Mouse (Mus musculus): ENCODE results near the gene 1700088E04Rik.

The 1700088E04Rik gene

GRCm38 (mm10) chr15:79133191-79133661, 7.8 kb downstream of the 1700088E04Rik start:
- no peak for ATAC-seq (ENCODE audit: insufficient number of reproducible peaks, low FRiP score, low TSS enrichment)

- peak; percentile 57; the same call in 1 of the 2 replicates for ATAC-seq (ENCODE audit: insufficient number of reproducible peaks, low FRiP score, low TSS enrichment)
These were observed 9.6 kb downstream of the 1700088E04Rik start for GRCm38 (mm10) chr15:79131442-79131841.

DNA sequence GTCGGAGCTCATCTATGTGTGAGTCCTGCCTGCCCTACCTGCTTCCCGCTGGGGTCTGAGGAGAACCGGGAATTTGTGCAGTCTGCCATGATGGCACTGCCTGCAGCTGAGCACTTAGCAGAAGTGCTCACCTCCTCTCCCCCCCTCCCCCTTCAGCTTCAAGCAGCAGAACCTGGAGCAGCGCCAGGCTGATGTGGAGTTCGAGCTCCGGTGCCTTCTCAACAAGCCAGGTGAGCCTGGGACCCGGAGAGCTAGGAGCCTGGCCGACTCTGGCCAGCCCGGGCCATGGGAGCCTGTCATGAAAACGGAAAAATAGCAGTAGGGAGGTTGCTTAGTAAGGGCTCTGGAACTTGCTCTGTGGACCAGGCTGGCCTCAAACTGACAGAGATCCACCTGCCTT, 10.3 kb downstream of the 1700088E04Rik start:
- ATAC-seq (ENCODE audit: insufficient number of reproducible peaks, low FRiP score, low TSS enrichment) = no peak

GRCm38 (mm10) chr15:79129311-79129710, 11.7 kb downstream of the 1700088E04Rik start:
- ATAC-seq (ENCODE audit: insufficient number of reproducible peaks, low FRiP score, low TSS enrichment) = no peak

DNA sequence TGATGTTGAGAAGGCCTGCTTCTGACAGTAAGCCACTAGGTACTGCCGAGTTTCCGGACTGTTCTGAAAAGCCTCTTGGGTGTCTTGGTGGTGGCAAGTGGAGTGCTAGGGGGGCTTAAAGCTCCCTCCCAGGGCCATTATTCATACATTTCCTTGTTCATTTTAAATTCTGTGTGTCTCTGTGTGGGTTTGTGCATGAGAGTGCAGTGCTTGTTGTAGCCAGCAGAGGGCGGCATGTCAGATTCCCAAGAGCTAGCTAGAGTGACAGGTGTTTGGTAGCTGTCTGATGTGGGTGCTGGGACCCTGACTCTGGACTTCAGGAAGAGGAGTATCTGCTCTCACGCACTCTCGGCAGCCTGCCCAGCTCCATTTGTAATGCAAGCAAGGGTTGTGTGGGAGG, 12.8 kb downstream of the 1700088E04Rik start:
- ATAC-seq (ENCODE audit: insufficient number of reproducible peaks, low FRiP score, low TSS enrichment) = no peak

- no peak for ATAC-seq (ENCODE audit: insufficient number of reproducible peaks, low FRiP score, low TSS enrichment)
These were observed 14.0 kb downstream of the 1700088E04Rik start for GRCm38 (mm10) chr15:79127101-79127500.

GRCm38 (mm10) chr15:79126217-79126932, 14.7 kb downstream of the 1700088E04Rik start:
- ATAC-seq (ENCODE audit: insufficient number of reproducible peaks, low FRiP score, low TSS enrichment) = no peak

GRCm38 (mm10) chr15:79124331-79124875, 16.6 kb downstream of the 1700088E04Rik start:
- no peak for ATAC-seq (ENCODE audit: insufficient number of reproducible peaks, low FRiP score, low TSS enrichment)

DNA sequence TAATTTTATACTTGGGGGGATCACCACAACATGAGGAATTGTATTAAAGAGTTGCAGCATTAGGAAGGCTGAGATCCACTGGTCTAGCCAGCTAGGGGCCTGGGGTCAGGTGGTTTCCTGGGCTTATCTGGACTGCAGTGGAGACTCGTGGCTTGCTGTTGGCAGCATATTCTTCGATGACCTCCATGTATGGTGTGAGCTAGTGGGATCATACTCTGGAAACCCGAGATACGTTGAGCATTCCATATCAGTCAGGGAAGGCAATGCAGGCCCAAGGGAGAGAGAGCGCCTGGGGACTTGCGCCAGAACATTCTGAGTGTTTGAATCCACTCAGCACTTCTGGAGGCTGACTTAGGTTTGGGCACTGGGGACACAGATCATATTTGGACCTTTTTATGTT, 17.3 kb downstream of the 1700088E04Rik start:
- no peak for ATAC-seq (ENCODE audit: insufficient number of reproducible peaks, low FRiP score, low TSS enrichment)

- ATAC-seq (ENCODE audit: insufficient number of reproducible peaks, low FRiP score, low TSS enrichment) = no peak
These were observed 18.5 kb downstream of the 1700088E04Rik start for GRCm38 (mm10) chr15:79122546-79122945.

- no peak for ATAC-seq (ENCODE audit: insufficient number of reproducible peaks, low FRiP score, low TSS enrichment)
These were observed 18.9 kb downstream of the 1700088E04Rik start for GRCm38 (mm10) chr15:79122119-79122518.

- ATAC-seq (ENCODE audit: insufficient number of reproducible peaks, low FRiP score, low TSS enrichment) = no peak
These were observed 21.6 kb downstream of the 1700088E04Rik start for GRCm38 (mm10) chr15:79119491-79119890.

GRCm38 (mm10) chr15:79115276-79115675, 25.8 kb downstream of the 1700088E04Rik start:
- ATAC-seq (ENCODE audit: insufficient number of reproducible peaks, low FRiP score, low TSS enrichment) = no peak

DNA sequence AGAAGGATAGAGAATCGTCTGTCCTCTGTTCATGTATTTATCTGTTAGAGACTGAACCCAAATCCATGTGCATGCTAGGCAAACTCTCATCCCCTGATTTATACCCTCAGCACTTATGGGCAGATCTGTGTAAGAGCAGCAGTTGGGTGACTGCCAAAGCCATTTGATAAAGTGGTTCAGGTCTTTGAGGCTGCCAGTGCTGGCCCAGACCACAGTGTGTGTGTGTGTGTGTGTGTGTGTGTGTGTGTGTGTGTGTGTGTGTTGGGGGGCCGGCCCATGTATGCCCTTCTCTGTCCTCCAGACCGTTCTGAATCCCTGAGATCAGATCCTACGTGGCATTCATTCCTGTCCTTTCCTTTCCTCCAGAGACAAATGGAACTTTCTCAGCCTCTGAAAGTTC, 29.3 kb downstream of the 1700088E04Rik start:
- ATAC-seq (ENCODE audit: insufficient number of reproducible peaks, low FRiP score, low TSS enrichment) = no peak

GRCm38 (mm10) chr15:79110528-79110927, 30.5 kb downstream of the 1700088E04Rik start:
- no peak for ATAC-seq (ENCODE audit: insufficient number of reproducible peaks, low FRiP score, low TSS enrichment)

DNA sequence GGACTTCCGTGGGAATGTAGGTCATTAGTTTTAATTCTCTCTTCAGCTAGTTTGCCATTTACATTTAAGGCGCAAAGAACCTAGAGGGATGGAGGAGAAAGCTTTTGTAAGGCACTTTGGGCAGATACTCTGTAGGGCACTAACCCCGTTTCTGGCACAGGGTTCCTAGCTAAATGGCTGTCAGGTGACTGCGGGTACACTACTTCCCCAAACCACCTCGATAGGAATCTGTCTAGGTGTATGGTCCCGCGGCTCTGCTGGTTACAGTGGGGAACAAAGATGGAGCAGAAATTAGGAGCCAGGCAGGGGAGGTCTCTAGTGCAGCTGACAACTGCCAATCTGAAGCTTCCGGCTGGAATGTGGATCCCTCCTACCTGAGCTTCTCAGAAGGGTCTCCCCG, 31.0 kb downstream of the 1700088E04Rik start:
- no peak for ATAC-seq (ENCODE audit: insufficient number of reproducible peaks, low FRiP score, low TSS enrichment)

DNA sequence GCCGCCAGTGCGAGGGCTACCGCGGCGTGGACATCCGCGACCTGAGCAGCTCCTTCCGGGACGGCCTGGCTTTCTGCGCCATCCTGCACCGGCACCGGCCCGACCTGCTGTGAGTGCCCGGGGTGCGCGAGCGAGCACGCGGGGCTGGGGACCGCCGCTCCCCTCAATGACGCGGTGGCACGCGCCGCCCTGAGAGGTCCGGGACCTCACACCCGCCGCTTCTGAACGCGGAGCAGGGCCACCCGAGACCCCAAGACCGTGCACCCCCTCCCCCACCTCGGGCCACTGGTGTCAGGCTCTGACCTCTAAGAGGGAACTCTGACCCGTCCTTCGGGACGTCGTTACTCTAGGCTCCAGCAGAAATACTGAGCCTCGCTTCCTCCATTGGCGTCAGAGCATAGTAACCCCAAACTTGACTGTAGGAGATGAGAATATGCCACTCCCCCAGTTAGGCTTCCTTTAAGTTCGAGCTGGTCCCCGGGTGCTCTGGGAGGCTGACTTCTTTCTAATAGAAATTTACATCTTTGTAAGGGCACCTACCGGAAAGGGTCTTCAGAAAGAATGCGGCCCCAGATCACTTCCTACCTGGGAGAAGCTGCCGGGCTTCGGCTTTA, 31.6 kb downstream of the 1700088E04Rik start:
- ATAC-seq (ENCODE audit: insufficient number of reproducible peaks, low FRiP score, low TSS enrichment) = peak; percentile 59; the same call in 1 of the 2 replicates

DNA sequence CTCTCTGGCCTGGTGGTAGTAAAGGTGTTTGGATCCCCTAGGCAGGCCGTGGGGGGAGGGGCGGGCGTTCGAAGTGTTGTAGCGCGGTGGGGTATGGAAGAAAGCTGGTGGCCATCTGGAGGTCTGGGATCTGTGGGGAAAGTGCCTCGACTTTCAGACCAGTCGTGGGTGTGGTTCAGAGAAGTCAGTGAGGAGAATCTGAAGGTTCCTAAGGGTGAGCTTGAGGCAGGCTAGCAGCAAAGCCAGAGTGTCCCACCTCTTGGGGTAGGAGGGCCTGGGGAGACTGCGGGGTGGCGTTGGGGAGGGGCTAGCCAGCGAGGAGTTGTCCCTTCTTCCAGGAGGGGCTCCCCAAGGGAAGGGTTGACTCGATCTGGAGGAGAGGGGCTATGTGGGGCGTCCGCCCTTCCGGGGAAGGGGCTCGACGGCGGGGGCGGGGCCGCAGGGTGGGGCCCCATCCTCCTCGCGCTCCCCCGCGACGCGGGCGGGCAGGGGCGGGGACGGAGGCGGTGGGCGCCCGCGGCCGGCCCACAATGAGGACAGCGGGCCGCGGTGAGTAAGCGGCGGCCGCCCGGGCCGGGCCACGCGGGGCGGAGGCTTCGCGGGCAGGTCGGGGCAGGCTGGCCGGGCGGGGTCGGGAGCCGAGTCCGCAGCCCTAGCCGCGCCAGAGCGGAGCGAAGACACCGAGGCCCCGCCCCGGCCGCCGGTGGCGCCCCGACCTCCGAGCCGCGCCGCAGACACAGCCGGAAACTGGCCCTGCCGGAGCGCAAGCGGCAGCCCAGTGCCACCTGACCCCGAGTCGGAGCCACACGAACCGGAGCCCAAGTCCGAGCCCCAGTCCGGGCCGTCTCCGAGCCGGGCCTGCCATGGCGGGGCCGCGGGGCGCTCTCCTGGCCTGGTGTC, 32.4 kb downstream of the 1700088E04Rik start, which contains the start of gene Micall1:
Gene Micall1 (plus strand): TSS at position 478 of the 900 bp plus-strand sequence.
- peak; percentile 69 for ATAC-seq (ENCODE audit: insufficient number of reproducible peaks, low FRiP score, low TSS enrichment)

GRCm38 (mm10) chr15:79107966-79108365, 33.1 kb downstream of the 1700088E04Rik start:
- ATAC-seq (ENCODE audit: insufficient number of reproducible peaks, low FRiP score, low TSS enrichment) = no peak

DNA sequence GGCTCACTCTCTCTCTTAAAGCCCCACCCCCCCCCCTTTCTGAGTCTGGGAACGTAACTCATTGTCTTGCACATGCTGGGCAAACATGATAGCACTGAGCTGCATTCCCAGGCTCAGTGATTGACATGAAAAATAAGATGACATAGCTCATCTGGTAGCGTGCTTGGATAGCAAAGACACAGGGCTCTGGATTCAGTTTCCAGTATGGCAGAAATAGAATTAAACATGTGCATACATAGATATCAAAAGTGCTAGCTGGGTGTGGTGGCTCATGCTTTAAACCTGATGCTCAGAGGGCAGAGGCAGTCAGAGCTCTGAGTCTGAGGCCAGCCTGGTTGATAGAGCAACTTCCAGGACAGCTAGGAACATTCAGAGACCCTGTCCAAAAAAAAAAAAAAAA, 35.2 kb downstream of the 1700088E04Rik start:
- no peak for ATAC-seq (ENCODE audit: insufficient number of reproducible peaks, low FRiP score, low TSS enrichment)
